Mouse (Mus musculus): ENCODE data around the gene Dpm3. TPM values are rescaled to one million over a fixed set of nuclear protein-coding genes. Genes with fewer than 3 reads are reported as not detected.
A peak's percentile ranks its signal among the peaks of the same experiment; 100 is the strongest.

Dpm3 gene
- polyA plus RNA-seq, 1 experiment from 2014 or later, result 122 TPM

DNA sequence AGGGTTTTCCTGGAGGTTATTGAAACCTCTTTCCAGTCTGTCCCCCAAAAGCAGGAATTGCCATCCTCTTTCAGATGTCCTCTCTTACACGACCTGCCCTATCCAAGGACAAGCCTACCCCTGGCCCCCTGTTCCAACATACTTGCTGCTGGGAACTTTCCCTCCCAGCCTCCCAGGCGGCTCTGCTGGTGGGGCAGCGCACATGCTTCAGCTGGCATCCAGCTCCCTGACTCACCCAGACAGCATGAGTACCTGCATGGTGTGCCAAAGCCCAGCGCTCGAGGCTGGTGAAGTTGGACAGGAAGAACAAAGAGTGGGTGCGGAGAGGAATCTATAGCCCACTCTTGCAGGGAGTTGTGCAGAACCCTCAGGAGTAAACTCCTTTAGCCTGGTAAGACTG lies 11.7 kb downstream of the Dpm3 start:
- Histone ChIP-seq H3K9me3 (no peaks in the 10 kb centered on the region), H3K4me2 (peak overlapping the region; percentile 69), H3K27ac (peak overlapping the region; percentile 90), H3K27me3 (no peaks in the 10 kb centered on the region), H3K36me3 (peaks cover 32% of the 10 kb centered on the region), H3K4me1 (peaks cover 48% of the 10 kb centered on the region), H3K4me3 (peak overlapping the region; percentile 56; the same call in 1 of the 2 replicates), H3K9ac (peak overlapping the region; percentile 73)
- no peak for ATAC-seq (ENCODE audit: borderline replicate concordance, extremely low read depth, low FRiP score, low TSS enrichment)
- WGBS, result 54% methylated on average over 6 of the region's 6 CpGs

GRCm38 (mm10) chr3:89271760-89272159 lies 12.6 kb downstream of the Dpm3 start:
- Histone ChIP-seq H3K9me3 (no peaks in the 10 kb centered on the region), H3K4me2 (no peak overlapping the region), H3K27me3 (no peaks in the 10 kb centered on the region), H3K4me1 (peaks cover 53% of the 10 kb centered on the region), H3K36me3 (peaks cover 34% of the 10 kb centered on the region), H3K4me3 (no peak overlapping the region), H3K27ac (no peak overlapping the region), H3K9ac (no peak overlapping the region)
- no peak for ATAC-seq (ENCODE audit: borderline replicate concordance, extremely low read depth, low FRiP score, low TSS enrichment)
- 38% methylated on average over 6 of the region's 6 CpGs for WGBS

DNA sequence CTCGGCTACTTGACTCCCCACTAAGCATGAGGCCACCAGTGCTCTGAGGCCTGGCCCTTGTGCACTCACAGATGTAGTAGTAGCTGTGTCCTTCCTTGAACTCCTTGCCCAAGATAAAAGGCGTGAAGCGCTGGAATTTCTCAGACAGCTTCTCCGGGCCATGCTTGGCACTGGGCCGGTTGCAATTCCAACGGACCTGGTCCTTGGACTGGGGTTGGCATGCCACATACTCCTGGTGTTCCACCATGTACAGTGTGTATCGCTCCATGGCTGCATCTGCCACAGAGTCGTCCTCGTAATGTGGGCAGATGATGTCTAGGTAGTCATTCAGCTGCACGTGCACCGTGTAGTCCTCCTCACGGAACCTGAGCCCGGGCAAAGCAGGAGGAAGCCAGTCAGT lies 16.9 kb downstream of the Dpm3 start:
- Histone ChIP-seq H3K9ac (no peak overlapping the region), H3K27me3 (peaks cover 4% of the 10 kb centered on the region; the same call in 1 of the 2 replicates), H3K4me2 (peak overlapping the region; percentile 85), H3K4me3 (no peak overlapping the region), H3K27ac (no peak overlapping the region), H3K36me3 (peaks cover 31% of the 10 kb centered on the region), H3K9me3 (no peaks in the 10 kb centered on the region), H3K4me1 (peaks cover 47% of the 10 kb centered on the region)
- ATAC-seq (ENCODE audit: borderline replicate concordance, extremely low read depth, low FRiP score, low TSS enrichment), result no peak
- WGBS, result 86% methylated on average over 13 of the region's 13 CpGs

DNA sequence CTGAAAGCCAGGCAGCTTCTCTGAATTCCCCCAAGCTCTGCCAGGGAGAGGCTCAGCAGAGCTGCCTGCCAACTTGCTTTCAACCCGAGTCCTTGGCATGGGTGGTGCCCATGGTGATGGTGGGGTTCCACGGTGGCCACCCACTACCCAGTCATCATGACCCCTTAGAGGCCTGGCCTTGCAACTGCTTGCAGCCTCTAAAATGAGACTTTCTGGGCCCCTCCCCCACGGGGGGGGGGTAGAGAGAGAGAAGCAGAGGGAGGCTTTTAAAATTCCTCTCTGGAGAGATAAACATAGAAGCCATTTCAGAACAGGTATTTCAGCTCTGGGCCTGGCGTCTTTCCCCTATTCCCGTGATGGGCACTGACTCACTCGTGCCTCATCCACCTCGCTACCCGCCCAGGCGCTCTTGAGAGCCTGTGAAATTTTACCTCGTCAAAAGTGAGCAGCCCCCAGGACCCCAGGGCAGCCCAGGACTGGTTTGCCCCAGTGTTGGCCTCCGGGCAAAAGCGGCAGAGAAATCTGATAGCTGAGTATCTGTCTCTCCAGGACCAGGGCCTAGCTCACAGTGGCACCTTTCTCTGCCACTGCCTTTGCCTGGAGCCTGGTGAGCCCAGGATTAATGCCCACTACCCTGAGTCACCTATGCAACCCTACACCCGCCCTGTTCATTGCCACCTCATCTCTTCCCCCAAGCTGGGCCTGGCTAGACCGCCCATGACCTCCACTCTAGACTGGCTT lies 18.3 kb downstream of the Dpm3 start:
- peak overlapping the region; percentile 85 for H3K4me2 ChIP-seq
- WGBS, result 27% methylated on average over 14 of the region's 14 CpGs
- peak overlapping the region; percentile 64 for H3K4me3 ChIP-seq
- no peaks in the 10 kb centered on the region for H3K9me3 ChIP-seq
- peaks cover 48% of the 10 kb centered on the region for H3K4me1 ChIP-seq
- peak overlapping the region; percentile 77 for H3K9ac ChIP-seq
- H3K27ac ChIP-seq, result peak overlapping the region; percentile 94
- peaks cover 8% of the 10 kb centered on the region; the same call in 1 of the 2 replicates for H3K27me3 ChIP-seq
- H3K36me3 ChIP-seq, result peaks cover 22% of the 10 kb centered on the region
- no peak for ATAC-seq (ENCODE audit: borderline replicate concordance, extremely low read depth, low FRiP score, low TSS enrichment)

- peak overlapping the region; percentile 77 for H3K9ac ChIP-seq
- peak overlapping the region; percentile 64 for H3K4me3 ChIP-seq
- ATAC-seq (ENCODE audit: borderline replicate concordance, extremely low read depth, low FRiP score, low TSS enrichment), result 0 out of 2 replicates have a peak, but pooled peaks have one; percentile 23
- peaks cover 8% of the 10 kb centered on the region; the same call in 1 of the 2 replicates for H3K27me3 ChIP-seq
- H3K4me1 ChIP-seq, result peaks cover 43% of the 10 kb centered on the region
- H3K9me3 ChIP-seq, result no peaks in the 10 kb centered on the region
- H3K27ac ChIP-seq, result peak overlapping the region; percentile 94
- H3K4me2 ChIP-seq, result peak overlapping the region; percentile 85
- 51% methylated on average over 7 of the region's 7 CpGs for whole genome bisulfite sequencing
- peaks cover 19% of the 10 kb centered on the region for H3K36me3 ChIP-seq
Observed at GRCm38 (mm10) chr3:89278107-89278506, 18.9 kb downstream of the Dpm3 start.

DNA sequence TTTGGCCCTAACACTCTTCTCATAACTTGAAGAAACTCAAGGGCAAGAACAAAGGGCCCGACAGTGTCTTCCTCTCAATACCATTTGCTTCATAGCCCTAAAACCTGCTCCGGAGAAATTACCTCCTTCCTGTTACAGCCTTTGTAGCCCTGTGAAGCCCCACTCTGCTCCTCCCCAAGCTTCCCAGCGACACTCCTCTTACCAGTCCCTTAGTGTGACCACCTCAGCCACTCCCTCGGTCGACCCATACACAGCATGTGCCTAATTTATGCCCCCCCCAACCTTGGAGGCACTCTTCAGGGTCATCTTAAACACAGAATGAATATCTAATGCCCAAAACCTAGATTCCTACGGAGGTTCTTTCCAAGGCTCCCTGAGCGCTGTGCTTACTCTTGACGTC lies 19.5 kb downstream of the Dpm3 start:
- 10% methylated on average over 8 of the region's 8 CpGs for WGBS

DNA sequence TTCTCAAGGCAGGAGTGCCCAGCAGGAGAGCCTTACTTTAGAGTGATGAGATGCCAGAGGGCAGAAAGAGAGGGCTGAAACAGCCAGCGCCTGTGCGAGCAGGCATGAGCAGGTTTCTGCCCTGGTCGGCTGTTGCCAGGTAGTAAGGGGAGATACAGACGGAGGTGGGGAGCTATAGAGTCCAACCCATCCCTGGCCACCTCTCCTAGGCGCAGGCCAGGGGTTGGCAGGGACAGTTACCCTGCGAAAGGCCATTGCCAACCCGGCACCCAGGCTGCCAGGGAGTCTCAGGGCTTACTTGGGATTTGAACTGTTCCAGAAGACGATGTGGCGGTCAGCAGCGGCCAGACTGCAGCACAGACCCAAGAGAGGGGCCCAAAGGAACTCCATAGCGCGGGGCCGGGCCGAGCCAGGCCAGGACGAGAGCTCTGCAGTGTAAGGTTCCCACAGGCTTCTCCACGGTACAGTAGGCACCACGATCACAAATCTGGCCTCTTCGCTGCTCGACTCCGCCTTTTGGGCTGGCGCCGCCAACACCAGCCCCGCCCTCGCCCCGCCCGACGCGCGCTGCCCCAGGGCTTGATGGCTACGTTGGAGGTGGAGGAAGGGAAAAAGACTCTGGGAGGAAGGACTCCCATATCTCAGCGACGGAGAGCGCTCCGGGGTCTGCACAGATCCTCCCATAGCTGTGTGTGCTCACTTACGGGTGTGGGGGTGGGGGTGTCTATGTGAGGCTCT lies 20.2 kb downstream of the Dpm3 start:
- peaks cover 43% of the 10 kb centered on the region for H3K4me1 ChIP-seq
- H3K36me3 ChIP-seq, result peaks cover 12% of the 10 kb centered on the region
- peak overlapping the region; percentile 94 for H3K27ac ChIP-seq
- H3K4me3 ChIP-seq, result peak overlapping the region; percentile 64
- H3K9me3 ChIP-seq, result no peaks in the 10 kb centered on the region
- H3K4me2 ChIP-seq, result peak overlapping the region; percentile 85
- peak overlapping the region; percentile 77 for H3K9ac ChIP-seq
- ATAC-seq (ENCODE audit: borderline replicate concordance, extremely low read depth, low FRiP score, low TSS enrichment), result peak; percentile 75
- peaks cover 8% of the 10 kb centered on the region; the same call in 1 of the 2 replicates for H3K27me3 ChIP-seq
- 1% methylated on average over 32 of the region's 35 CpGs for WGBS

More for the DNA sequence above, 19.5 kb downstream of the Dpm3 start:
- Histone ChIP-seq H3K4me3 (peak overlapping the region; percentile 64), H3K4me2 (peak overlapping the region; percentile 85), H3K9me3 (no peaks in the 10 kb centered on the region), H3K9ac (peak overlapping the region; percentile 77), H3K4me1 (peaks cover 43% of the 10 kb centered on the region), H3K27me3 (peaks cover 8% of the 10 kb centered on the region; the same call in 1 of the 2 replicates), H3K36me3 (peaks cover 13% of the 10 kb centered on the region), H3K27ac (peak overlapping the region; percentile 94)
- no peak for ATAC-seq (ENCODE audit: borderline replicate concordance, extremely low read depth, low FRiP score, low TSS enrichment)

DNA sequence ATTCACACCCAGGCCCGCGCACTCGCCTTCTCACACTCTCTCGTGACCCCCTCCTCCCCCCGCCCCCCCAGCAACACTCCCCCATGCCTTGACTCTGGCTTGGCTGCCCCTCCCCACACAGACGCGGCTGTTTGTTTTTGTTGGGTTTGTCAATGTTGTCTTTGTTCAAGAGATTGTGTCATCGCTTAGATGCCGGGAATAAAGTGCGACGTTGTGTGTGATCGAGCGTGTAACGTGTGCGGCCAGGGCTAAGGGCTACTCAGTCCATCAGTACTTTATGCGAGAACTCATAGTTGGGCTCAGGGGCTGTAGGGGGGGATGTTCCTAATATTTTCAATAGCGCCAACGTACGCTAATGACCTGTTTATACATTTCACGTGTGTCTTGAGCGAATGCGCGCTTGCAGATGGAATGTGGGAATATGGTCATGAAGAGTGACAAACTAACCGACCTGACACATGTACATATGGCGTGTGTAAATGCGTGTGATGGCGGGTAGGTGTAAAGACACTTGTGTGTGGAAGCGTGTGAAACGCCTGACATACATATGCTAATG lies 21.0 kb downstream of the Dpm3 start:
- Histone ChIP-seq H3K27ac (peak overlapping the region; percentile 94), H3K27me3 (peaks cover 8% of the 10 kb centered on the region; the same call in 1 of the 2 replicates), H3K36me3 (peaks cover 8% of the 10 kb centered on the region; the same call in 1 of the 2 replicates), H3K4me1 (peaks cover 43% of the 10 kb centered on the region), H3K9ac (peak overlapping the region; percentile 77), H3K4me2 (peak overlapping the region; percentile 85), H3K4me3 (peak overlapping the region; percentile 64), H3K9me3 (no peaks in the 10 kb centered on the region)
- under 1% methylated on average over 29 of the region's 29 CpGs for WGBS
- 0 out of 2 replicates have a peak, but pooled peaks have one; percentile 8 for ATAC-seq (ENCODE audit: borderline replicate concordance, extremely low read depth, low FRiP score, low TSS enrichment)

- H3K27me3 ChIP-seq, result peaks cover 8% of the 10 kb centered on the region; the same call in 1 of the 2 replicates
- ATAC-seq (ENCODE audit: borderline replicate concordance, extremely low read depth, low FRiP score, low TSS enrichment), result peak; percentile 32; the same call in 1 of the 2 replicates
- H3K4me1 ChIP-seq, result peaks cover 43% of the 10 kb centered on the region
- peak within 1 kb of the TSS; percentile 85 for H3K4me2 ChIP-seq
- peak within 1 kb of the TSS; percentile 77 for H3K9ac ChIP-seq
- H3K36me3 ChIP-seq, result peaks cover 2% of the 10 kb centered on the region; the same call in 1 of the 2 replicates
- H3K9me3 ChIP-seq, result no peaks in the 10 kb centered on the region
- WGBS, result under 1% methylated on average over 52 of the region's 52 CpGs
- H3K27ac ChIP-seq, result peak within 1 kb of the TSS; percentile 94
- peak within 1 kb of the TSS; percentile 64 for H3K4me3 ChIP-seq
Observed at GRCm38 (mm10) chr3:89280606-89281511, 21.7 kb downstream of the Dpm3 start, which contains the start of gene Efna1. Efna1 (minus strand) TSS chr3:89281142.

DNA sequence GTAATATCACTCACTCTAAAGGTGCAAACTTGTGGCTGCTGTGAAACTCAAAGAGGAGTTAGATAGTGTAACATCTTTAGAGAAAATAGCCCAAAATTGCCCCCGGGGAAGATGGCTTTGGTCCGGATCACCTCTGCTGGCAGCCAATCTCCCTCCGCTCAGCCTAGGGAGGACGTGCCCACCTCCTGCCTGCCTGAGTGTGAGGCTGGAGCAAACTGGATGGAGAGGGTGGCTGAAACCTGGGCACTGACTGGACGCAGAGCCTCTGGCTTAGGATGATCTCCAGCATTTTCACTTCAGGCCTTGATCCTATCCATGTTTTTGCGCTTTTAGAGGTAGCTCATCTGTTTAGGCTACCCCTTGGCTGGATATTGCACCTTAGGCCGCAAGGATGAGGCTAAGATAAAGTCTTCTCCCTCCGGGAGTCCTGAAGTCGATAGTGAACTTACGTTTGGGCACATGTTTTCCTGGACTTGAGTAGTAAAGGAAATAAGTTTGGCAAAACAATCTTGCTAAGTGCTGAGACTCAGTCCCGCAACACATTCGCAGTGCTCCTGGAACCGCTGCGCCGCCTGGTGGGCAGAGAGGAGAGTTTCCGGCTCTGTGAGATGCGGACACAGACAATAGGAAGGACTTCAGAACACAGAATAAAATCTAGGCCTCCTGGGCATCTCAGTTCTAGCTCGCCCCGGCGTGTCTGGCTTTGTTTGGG lies 22.6 kb downstream of the Dpm3 start:
- peak overlapping the region; percentile 94 for H3K27ac ChIP-seq
- H3K36me3 ChIP-seq, result no peaks in the 10 kb centered on the region
- peaks cover 35% of the 10 kb centered on the region for H3K4me1 ChIP-seq
- WGBS, result 12% methylated on average over 20 of the region's 20 CpGs
- no peaks in the 10 kb centered on the region for H3K9me3 ChIP-seq
- peak overlapping the region; percentile 85 for H3K4me2 ChIP-seq
- no peak for ATAC-seq (ENCODE audit: borderline replicate concordance, extremely low read depth, low FRiP score, low TSS enrichment)
- peak overlapping the region; percentile 77; the same call in 1 of the 2 replicates for H3K9ac ChIP-seq
- H3K4me3 ChIP-seq, result peak overlapping the region; percentile 64
- H3K27me3 ChIP-seq, result peaks cover 8% of the 10 kb centered on the region; the same call in 1 of the 2 replicates

Data from lung, embryonic 15.5 days (tissue).